Mouse (Mus musculus) E14TG2a.4 (cell line): ENCODE results near the gene Optn.

Source experiments
- CTCF ChIP-seq: conservative IDR thresholded peaks from 2 replicates; pipeline ENCODE4 v1.5.1; 2014; ENCODE audit warnings: low read length
- POU5F1 ChIP-seq: IDR thresholded peaks from 2 replicates; pipeline ENCODE4 v1.6.1; 2014; ENCODE audit warnings: low read length, borderline replicate concordance

DNA sequence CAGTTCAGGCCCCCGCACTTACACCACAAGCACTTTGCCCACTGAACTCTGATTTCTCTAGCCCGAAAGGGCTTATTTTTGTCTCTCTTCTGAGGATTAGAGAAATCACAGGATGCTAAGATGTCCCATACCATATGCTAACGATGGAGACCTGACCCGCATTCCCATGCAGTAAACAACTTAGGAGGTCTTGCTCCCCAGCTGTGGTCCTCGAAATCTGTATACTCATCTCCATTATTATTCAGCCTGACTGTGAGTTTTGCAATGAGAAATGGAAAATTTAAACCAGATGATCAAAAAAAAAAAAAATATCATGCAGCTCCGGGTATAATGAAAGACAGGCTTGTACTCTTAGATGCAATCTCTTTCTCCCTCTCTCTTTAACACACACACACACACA is 35.3 kb upstream of the Optn start:
- TF ChIP-seq CTCF (no peak), POU5F1 (no peak)
